Mouse (Mus musculus) lung, postnatal 0 days (tissue): ENCODE data around the gene Ankar.

ENCODE experiments used
- CTCF ChIP-seq: IDR thresholded peaks from 2 replicates; pipeline ENCODE4 v1.5.1; 2016; ENCODE audit warnings: antibody characterized with exemption, mild to moderate bottlenecking
- EP300 ChIP-seq: IDR thresholded peaks from 2 replicates; pipeline ENCODE4 v1.6.1; 2016; ENCODE audit warnings: antibody characterized with exemption, mild to moderate bottlenecking, control low read depth

DNA sequence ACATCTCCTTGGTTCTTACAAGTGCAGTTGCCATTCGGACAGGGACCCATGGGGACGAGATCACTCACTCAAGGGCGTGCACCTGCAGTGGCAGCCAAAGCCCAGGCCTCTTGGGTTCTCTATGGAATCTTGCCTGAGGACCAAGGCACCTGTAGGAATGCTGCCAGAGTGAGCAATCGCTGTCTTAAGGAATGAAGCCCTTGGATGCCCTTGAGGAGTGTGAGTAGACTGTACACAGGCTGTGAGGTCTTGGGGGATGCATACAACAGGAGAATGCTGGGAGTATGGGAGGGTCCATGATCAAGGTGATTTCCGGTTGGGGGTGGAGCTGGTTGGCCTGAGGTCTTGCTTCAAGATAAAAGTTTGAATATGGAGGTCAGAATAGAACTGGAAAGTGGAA is 41.0 kb upstream of the Ankar start:
- no peak for TF ChIP-seq CTCF
- no peak for TF ChIP-seq EP300
